ENCODE assay signal across 4 mouse cellular contexts in the genomic region with DNA sequence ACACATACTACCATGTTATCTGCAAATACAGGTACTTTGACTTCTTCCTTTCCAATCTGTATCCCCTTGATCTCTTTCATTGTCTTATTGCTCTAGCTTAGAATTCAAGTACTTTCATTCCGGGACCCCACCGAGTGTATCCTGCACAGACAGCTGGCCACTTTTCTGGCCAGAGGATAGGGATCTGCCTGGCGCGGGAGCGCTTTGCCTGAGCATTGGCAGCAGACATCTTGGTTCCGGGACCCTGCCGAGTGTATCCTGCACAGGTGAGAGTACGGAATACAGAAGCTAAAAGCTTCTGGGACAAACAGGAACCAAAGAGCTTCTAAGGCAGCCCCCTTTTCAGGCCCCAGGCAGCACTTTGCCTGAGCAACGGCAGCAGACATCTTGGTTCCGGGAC. TPM values are rescaled to one million over a fixed set of nuclear protein-coding genes. Genes with fewer than 3 reads are reported as not detected.
"Had no signal": no experiment of that assay in that cellular context is flagged by ENCODE, and none has a peak within 500 bp of the region (broad histone marks: within the 10 kb centered on the region; RNA-seq: fewer than 3 reads in every experiment).

No protein-coding gene starts in this region.

RNA-seq across cellular contexts. Expression of gene Ces2e, which starts 16.4 kb away (rescaled TPM):
- total RNA-seq: megakaryocyte progenitor cell, adult 5-6 weeks; midbrain, postnatal 0 days; monocyte, adult 5-6 weeks; neutrophil, adult 5-6 weeks had no signal

RNA-seq across cellular contexts. Expression of gene Ces2f, which starts 37.5 kb away (rescaled TPM):
- total RNA-seq: megakaryocyte progenitor cell, adult 5-6 weeks; monocyte, adult 5-6 weeks had no signal

RNA-seq across cellular contexts. Expression of gene Ces2g, which starts 51.9 kb away (rescaled TPM):
- total RNA-seq: monocyte, adult 5-6 weeks; neutrophil, adult 5-6 weeks had no signal
